Mouse (Mus musculus) lung, adult 18-20 months (tissue): ENCODE results near the gene Mlx.

ENCODE experiments used
- DNase-seq, 2 experiments: peaks; one replicate each; pipeline ENCODE4 v3.0.0; 2022; ENCODE audit warnings: mixed read lengths in 2 of 2

Gene Mlx

GRCm38 (mm10) chr11:101086756-101087681 lies at the start of gene Mlx:
TSS of gene Mlx (plus strand) at chr11:101087277.
- peak; percentile 92 to 95 for DNase-seq

- DNase-seq, result no peak
Measured at GRCm38 (mm10) chr11:101037795-101038194, 49.3 kb upstream of the Mlx start.

GRCm38 (mm10) chr11:101045826-101046225 lies 41.3 kb upstream of the Mlx start:
- DNase-seq, result no peak

- no peak for DNase-seq
Measured at GRCm38 (mm10) chr11:101046440-101046839, 40.6 kb upstream of the Mlx start.

GRCm38 (mm10) chr11:101047502-101047901 lies 39.6 kb upstream of the Mlx start:
- DNase-seq, result no peak

GRCm38 (mm10) chr11:101050359-101050758 lies 36.7 kb upstream of the Mlx start:
- no peak for DNase-seq

GRCm38 (mm10) chr11:101051051-101051493 lies 36.0 kb upstream of the Mlx start:
- DNase-seq, result no peak

GRCm38 (mm10) chr11:101051617-101052016 lies 35.5 kb upstream of the Mlx start:
- DNase-seq, result no peak

- DNase-seq, result peak; percentile 51 to 62
Measured at GRCm38 (mm10) chr11:101052751-101053473, 34.2 kb upstream of the Mlx start.

GRCm38 (mm10) chr11:101053974-101054373 lies 33.1 kb upstream of the Mlx start:
- no peak for DNase-seq

- DNase-seq, result peak; percentile 50 to 58
Measured at GRCm38 (mm10) chr11:101055418-101055817, 31.7 kb upstream of the Mlx start.

- DNase-seq, result peak; percentile 86 to 89
Measured at GRCm38 (mm10) chr11:101056885-101057284, 30.2 kb upstream of the Mlx start.

GRCm38 (mm10) chr11:101057860-101058259 lies 29.2 kb upstream of the Mlx start:
- DNase-seq, result peak; percentile 86 to 90

GRCm38 (mm10) chr11:101058726-101059125 lies 28.4 kb upstream of the Mlx start:
- peak; percentile 46 to 53 for DNase-seq

GRCm38 (mm10) chr11:101059473-101059872 lies 27.6 kb upstream of the Mlx start:
- DNase-seq, result no peak

- DNase-seq, result peak; percentile 82
Measured at GRCm38 (mm10) chr11:101060126-101060525, 27.0 kb upstream of the Mlx start.

GRCm38 (mm10) chr11:101061049-101061448 lies 26.0 kb upstream of the Mlx start:
- no peak for DNase-seq

- peak; percentile 74 to 78 for DNase-seq
Measured at GRCm38 (mm10) chr11:101062165-101062884, 24.8 kb upstream of the Mlx start.

- DNase-seq, result no peak
Measured at GRCm38 (mm10) chr11:101062971-101063675, 24.0 kb upstream of the Mlx start.

- DNase-seq, result peak; percentile 87 to 91
Measured at GRCm38 (mm10) chr11:101063676-101064327, 23.3 kb upstream of the Mlx start.

GRCm38 (mm10) chr11:101064462-101064861 lies 22.6 kb upstream of the Mlx start:
- no peak for DNase-seq

GRCm38 (mm10) chr11:101065002-101065401 lies 22.1 kb upstream of the Mlx start:
- no peak for DNase-seq
